Mouse (Mus musculus) liver, adult 2 months (tissue): ENCODE measurements at regions not wholly inside any gene's neighbourhood (a gene's known extent, or its start where the extent isn't known, plus 50 kb on each side); places are given as distances from the start of the nearest gene placed in this dataset.

ENCODE experiments used
- DNase-seq: peaks from one replicate; pipeline ENCODE4 v3.0.0-alpha.2; 2011; ENCODE audit warnings: low read depth, low spot score; ENCODE audit errors: extremely low read depth
- H3K27ac ChIP-seq: fragments of 200-500 bp; replicated peaks from 2 replicates; pipeline ENCODE4 v1.5.1; 2012; ENCODE audit warnings: low read depth, mild to moderate bottlenecking, control low read depth, inconsistent platforms, low read length; ENCODE audit not compliant: insufficient read depth
- H3K27me3 ChIP-seq: fragments of 200-500 bp; 2 replicates; pipeline ENCODE4 v1.6.1; 2012; ENCODE audit warnings: mild to moderate bottlenecking, moderate library complexity, low read length, inconsistent platforms; ENCODE audit not compliant: control insufficient read depth, insufficient read depth
- H3K36me3 ChIP-seq: fragments of 200-500 bp; 2 replicates; pipeline ENCODE4 v1.6.1; 2012; ENCODE audit warnings: low read length, inconsistent platforms; ENCODE audit not compliant: control insufficient read depth, insufficient read depth
- H3K4me1 ChIP-seq: fragments of 200-500 bp; 2 replicates; pipeline ENCODE4 v1.6.1; 2011; ENCODE audit warnings: low read length; ENCODE audit not compliant: control insufficient read depth, insufficient read depth
- H3K4me3 ChIP-seq: fragments of 200-500 bp; 2 replicates; pipeline ENCODE4 v1.5.1; 2011; ENCODE audit warnings: low read depth, mild to moderate bottlenecking, control low read depth, low read length, moderate library complexity; ENCODE audit not compliant: insufficient read depth
- H3K79me2 ChIP-seq: fragments of 200-500 bp; 2 replicates; pipeline ENCODE4 v1.6.1; 2012; ENCODE audit warnings: inconsistent platforms, mild to moderate bottlenecking, low read length, moderate library complexity; ENCODE audit not compliant: control insufficient read depth, insufficient read depth
- H3K9ac ChIP-seq: fragments of 200-500 bp; 2 replicates; pipeline ENCODE4 v1.6.1; 2012; ENCODE audit warnings: low read depth, mild to moderate bottlenecking, control low read depth, inconsistent platforms, low read length
- CTCF ChIP-seq: fragments of 200-500 bp; IDR thresholded peaks from 2 replicates; pipeline ENCODE4 v1.5.1; 2011; ENCODE audit warnings: low read depth, low read length, control low read depth
- POLR2A ChIP-seq: fragments of 200-500 bp; IDR thresholded peaks from 2 replicates; pipeline ENCODE4 v1.6.1; 2011; ENCODE audit warnings: low read length, control low read depth; ENCODE audit not compliant: insufficient read depth; ENCODE audit errors: extremely low read depth
- WGBS: fragments of 180-500 bp; shearing (Covaris S2); methylation state at CpG from one replicate; pipeline ENCODE4 v1.1.7; 2018; 5-methylcytosine and 5-hydroxymethylcytosine counted together

- WGBS: 82% methylated on average over 3 of the region's 3 CpGs
- Histone ChIP-seq H3K4me1 (no peaks in the 10 kb centered on the region), H3K27ac (no peak overlapping the region), H3K27me3 (no peaks in the 10 kb centered on the region; the same call in 1 of the 2 replicates), H3K9ac (no peak overlapping the region), H3K36me3 (no peaks in the 10 kb centered on the region), H3K79me2 (no peaks in the 10 kb centered on the region), H3K4me3 (no peak overlapping the region)
- no peak for DNase-seq
- TF ChIP-seq CTCF: no peak
- no peak for TF ChIP-seq POLR2A
These were observed 75.5 kb upstream of the Cdh9 start for GRCm38 (mm10) chr15:16652934-16653669.

GRCm38 (mm10) chr15:16653690-16654089, 74.9 kb upstream of the Cdh9 start:
- no peak for DNase-seq
- 85% methylated on average over 4 of the region's 4 CpGs for WGBS

GRCm38 (mm10) chr15:16661226-16661625, 67.3 kb upstream of the Cdh9 start:
- H3K79me2 ChIP-seq: no peaks in the 10 kb centered on the region
- TF ChIP-seq CTCF (no peak), POLR2A (no peak)
- no peak for DNase-seq
- H3K4me1 ChIP-seq: no peaks in the 10 kb centered on the region
- H3K36me3 ChIP-seq: no peaks in the 10 kb centered on the region
- 84% methylated on average over 3 of the region's 3 CpGs for WGBS
- H3K27me3 ChIP-seq: no peaks in the 10 kb centered on the region
- H3K9ac ChIP-seq: no peak overlapping the region
- no peak overlapping the region for H3K27ac ChIP-seq
- no peak overlapping the region for H3K4me3 ChIP-seq

More at GRCm38 (mm10) chr15:16653690-16654089, 74.9 kb upstream of the Cdh9 start:
- Histone ChIP-seq H3K27ac (no peak overlapping the region), H3K4me1 (no peaks in the 10 kb centered on the region), H3K9ac (no peak overlapping the region), H3K27me3 (no peaks in the 10 kb centered on the region), H3K36me3 (no peaks in the 10 kb centered on the region), H3K4me3 (no peak overlapping the region), H3K79me2 (no peaks in the 10 kb centered on the region)
- TF ChIP-seq POLR2A (no peak), CTCF (no peak)
